Mouse (Mus musculus) heart, postnatal 14 days (tissue): ENCODE measurements around the gene Olfr1093. TPM values are rescaled to one million over a fixed set of nuclear protein-coding genes. Genes with fewer than 3 reads are reported as not detected.

Experiments
- DNase-seq, 2 experiments: peaks; one replicate each; pipeline ENCODE4 v3.0.0; 2021 to 2022
- intact Hi-C: fragments of 180-260 bp; cut with DNase I; formaldehyde crosslinking; loops from one replicate; pipeline ENCODE4 v1.15.1; 2025
- long read RNA-seq, 2 experiments: library from polyadenylated mRNA; stranded (forward); transcript quantifications; one replicate each; pipeline ENCODE4 v2.0.0; 2021
- total RNA-seq, 2 experiments: library from RNA; stranded (reverse); gene quantifications; 2 replicates each; pipeline ENCODE4 v1.2.3; 2021

Gene Olfr1093
- total RNA-seq = not detected
- long read RNA-seq, experiment 1 = 0 reads
- long read RNA-seq, experiment 2 = 0 reads

GRCm38 (mm10) chr2:86782179-86782578, at the start of gene Olfr1093:
Gene Olfr1093, plus strand, starts transcription at chr2:86782479.
- intact Hi-C loops = no loop called here
- no peak for DNase-seq

- no peak for DNase-seq
- intact Hi-C loops = no loop called here
Measured at GRCm38 (mm10) chr2:86733601-86734000, 48.7 kb upstream of the Olfr1093 start, which contains the start of gene Olfr1089. Gene Olfr1089, minus strand, starts transcription at chr2:86733701.

- intact Hi-C loops = no loop called here
- no peak for DNase-seq
Measured at GRCm38 (mm10) chr2:86758893-86759292, 23.4 kb upstream of the Olfr1093 start, which contains the start of gene Olfr1090. Gene Olfr1090, minus strand, starts transcription at chr2:86758993.

- no peak for DNase-seq
- intact Hi-C loops = no loop called here
Measured at GRCm38 (mm10) chr2:86761050-86761449, 21.2 kb upstream of the Olfr1093 start.

GRCm38 (mm10) chr2:86809918-86810317, 27.6 kb downstream of the Olfr1093 start, which contains the start of gene Olfr141:
Gene Olfr141, minus strand, starts transcription at chr2:86810018.
- intact Hi-C loops = no loop called here
- no peak for DNase-seq

- intact Hi-C loops = no loop called here
- DNase-seq = no peak
Measured at GRCm38 (mm10) chr2:86824363-86824762, 42.1 kb downstream of the Olfr1093 start, which contains the start of gene Olfr1094. Gene Olfr1094, plus strand, starts transcription at chr2:86824663.

Other genes with a start within 250 kb of the Olfr1093 start
- not detected for gene Olfr1079, start 240.0 kb upstream of the Olfr1093 start, total RNA-seq
- not detected for gene Olfr1080, start 224.2 kb upstream of the Olfr1093 start, total RNA-seq
- not detected for gene Olfr1082, start 183.5 kb upstream of the Olfr1093 start, total RNA-seq
- gene Olfr1084, start 142.8 kb upstream of the Olfr1093 start, total RNA-seq = not detected
- not detected for gene Olfr1085, start 120.5 kb upstream of the Olfr1093 start, total RNA-seq
- gene Olfr1086, start 102.4 kb upstream of the Olfr1093 start, total RNA-seq = not detected
- not detected for gene Olfr1087, start 84.1 kb upstream of the Olfr1093 start, total RNA-seq
- not detected for gene Olfr1089, start 48.8 kb upstream of the Olfr1093 start, total RNA-seq
- not detected for gene Olfr1090, start 23.5 kb upstream of the Olfr1093 start, total RNA-seq
- not detected for gene Olfr141, start 27.5 kb downstream of the Olfr1093 start, total RNA-seq
- not detected for gene Olfr1094, start 42.2 kb downstream of the Olfr1093 start, total RNA-seq
- gene Olfr1095, start 69.2 kb downstream of the Olfr1093 start, total RNA-seq = not detected
- gene Gm13723, start 92.3 kb downstream of the Olfr1093 start, total RNA-seq = not detected
- gene Olfr1097, start 109.7 kb downstream of the Olfr1093 start, total RNA-seq = not detected
- not detected for gene Olfr1098, start 142.1 kb downstream of the Olfr1093 start, total RNA-seq
- gene Olfr1099, start 178.2 kb downstream of the Olfr1093 start, total RNA-seq = not detected
- gene Olfr1100, start 197.5 kb downstream of the Olfr1093 start, total RNA-seq = not detected
- gene Olfr1101, start 208.7 kb downstream of the Olfr1093 start, total RNA-seq = not detected
- not detected for gene Olfr1102, start 215.9 kb downstream of the Olfr1093 start, total RNA-seq
- gene Olfr1104, start 244.6 kb downstream of the Olfr1093 start, total RNA-seq = not detected